Comparison of ENCODE assay signal across 21 mouse cellular contexts in the genomic region with DNA sequence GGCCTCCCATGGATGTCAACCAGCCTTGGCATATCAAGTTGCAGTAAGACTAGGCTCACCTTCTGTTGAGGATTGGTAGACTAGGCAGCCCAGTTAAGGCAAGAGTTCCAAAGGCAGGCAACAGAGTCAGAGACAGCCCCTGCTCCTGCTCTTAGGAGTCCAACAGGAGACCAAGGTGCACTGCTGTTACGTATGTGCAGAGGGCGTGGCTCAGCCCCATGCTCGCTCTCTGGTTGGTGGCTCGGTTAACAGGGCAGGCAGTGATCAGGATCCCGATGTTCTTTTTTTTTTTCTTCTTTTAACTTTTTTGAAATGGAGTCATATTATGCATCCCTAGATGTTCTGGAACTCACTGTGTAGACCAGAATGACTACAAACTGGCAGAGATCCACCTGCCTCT. TPM values are rescaled to one million over a fixed set of nuclear protein-coding genes. Genes with fewer than 3 reads are reported as not detected.
A peak's percentile ranks its signal among the peaks of the same experiment; 100 is the strongest.
DNase-seq lines count a peak whose midpoint lies in the region; ATAC-seq and TF ChIP-seq lines count a peak whose summit lies in the region.
"Had no signal": no experiment of that assay in that cellular context is flagged by ENCODE, and none has a peak within 500 bp of the region (broad histone marks: within the 10 kb centered on the region; RNA-seq: fewer than 3 reads in every experiment).

No protein-coding gene starts in this region.

- H3K4me2 ChIP-seq in liver, embryonic 16.5 days (ENCODE audit: low read depth, low read length): 0 out of 2 replicates have a peak overlapping the region, but pooled peaks have one; percentile 7
- H3K4me2 ChIP-seq in hindbrain, embryonic 16.5 days (ENCODE audit: low read length): no peak overlapping the region
- H3K4me2 ChIP-seq: forebrain, embryonic 12.5 days; hindbrain, embryonic 15.5 days; midbrain, embryonic 11.5 days had no signal

- WGBS in liver, embryonic 16.5 days (ENCODE audit: insufficient replicate concordance): 55% methylated on average over 5 of the region's 5 CpGs
- WGBS in hindbrain, embryonic 16.5 days: 92% methylated on average over 5 of the region's 5 CpGs

- H3K27ac ChIP-seq in layer of hippocampus, adult 2 months: peak overlapping the region; percentile 81; the same call in 1 of the 2 replicates
- H3K27ac ChIP-seq in liver, embryonic 16.5 days (ENCODE audit: low read length): peak overlapping the region; percentile 40; the same call in 1 of the 2 replicates
- H3K27ac ChIP-seq in hindbrain, embryonic 16.5 days (ENCODE audit: low read depth, low read length): no peak overlapping the region
- H3K27ac ChIP-seq: forebrain, embryonic 12.5 days; hindbrain, embryonic 15.5 days had no signal

- H3K9ac ChIP-seq in liver, embryonic 16.5 days (ENCODE audit: low read depth, low read length): no peak overlapping the region
- H3K9ac ChIP-seq in hindbrain, embryonic 16.5 days (ENCODE audit: low read depth, low read length): no peak overlapping the region
- H3K9ac ChIP-seq: forebrain, embryonic 12.5 days; hindbrain, embryonic 15.5 days had no signal

- no peaks in the 10 kb centered on the region for H3K27me3 ChIP-seq in erythroblast, embryonic 14.5 days (ENCODE audit: control insufficient read depth)
- H3K27me3 ChIP-seq in liver, embryonic 16.5 days (ENCODE audit: control insufficient read depth, insufficient read depth, low read depth, low read length): no peaks in the 10 kb centered on the region
- no peaks in the 10 kb centered on the region for H3K27me3 ChIP-seq in hindbrain, embryonic 16.5 days (replicated peaks; ENCODE audit: control insufficient read depth, insufficient read depth, low read length)
- H3K27me3 ChIP-seq: forebrain, embryonic 12.5 days; hindbrain, embryonic 15.5 days had no signal

- H3K4me1 ChIP-seq in erythroblast, embryonic 14.5 days (ENCODE audit: control insufficient read depth): peaks cover 76% of the 10 kb centered on the region
- peaks cover 53% of the 10 kb centered on the region for H3K4me1 ChIP-seq in liver, embryonic 16.5 days (ENCODE audit: control insufficient read depth, low read depth, low read length)
- peaks cover 4% of the 10 kb centered on the region; the same call in 1 of the 2 replicates for H3K4me1 ChIP-seq in hindbrain, embryonic 16.5 days (ENCODE audit: control insufficient read depth, insufficient read depth, low read depth, low read length)
- H3K4me1 ChIP-seq: hindbrain, embryonic 15.5 days had no signal

- DNase-seq in layer of hippocampus, adult 2 months (ENCODE audit: low spot score in 2 of 2): no peak
- no peak for DNase-seq in layer of hippocampus, adult 8-10 months (ENCODE audit: low spot score in 2 of 2)
- peak; percentile 61 to 77 for DNase-seq in spleen, postnatal 4 days (ENCODE audit: low spot score in 2 of 2)
- DNase-seq in gastrocnemius, postnatal 4 days (ENCODE audit: low spot score in 2 of 2): no peak
- DNase-seq: adrenal gland, postnatal 14 days; cerebellum, adult 11 months; cerebellum, adult 9-11 months; gastrocnemius, postnatal 36 days; heart, postnatal 36 days; kidney, postnatal 4 days; lung, postnatal 14 days; thymus, postnatal 36 days had no signal

- ATAC-seq in liver, embryonic 16.5 days (ENCODE audit: low read depth): 0 out of 2 replicates have a peak, but pooled peaks have one; percentile 17
- ATAC-seq in hindbrain, embryonic 16.5 days: no peak
- ATAC-seq: intestine, postnatal 0 days had no signal

- H3K36me3 ChIP-seq in erythroblast, embryonic 14.5 days (ENCODE audit: control insufficient read depth): peaks cover 7% of the 10 kb centered on the region
- H3K36me3 ChIP-seq in liver, embryonic 16.5 days (ENCODE audit: control insufficient read depth, insufficient read depth): no peaks in the 10 kb centered on the region
- no peaks in the 10 kb centered on the region for H3K36me3 ChIP-seq in hindbrain, embryonic 16.5 days (ENCODE audit: control insufficient read depth, insufficient read depth, low read length)
- H3K36me3 ChIP-seq: embryonic facial prominence, embryonic 10.5 days; forebrain, embryonic 12.5 days; hindbrain, embryonic 15.5 days; limb, embryonic 10.5 days had no signal

- no peaks in the 10 kb centered on the region for H3K9me3 ChIP-seq in erythroblast, embryonic 14.5 days (ENCODE audit: control insufficient read depth, low read length)
- no peaks in the 10 kb centered on the region for H3K9me3 ChIP-seq in liver, embryonic 16.5 days (replicated peaks; ENCODE audit: control insufficient read depth, low read length)
- H3K9me3 ChIP-seq in hindbrain, embryonic 16.5 days (ENCODE audit: control insufficient read depth, low read length): no peaks in the 10 kb centered on the region
- H3K9me3 ChIP-seq: embryonic facial prominence, embryonic 10.5 days; forebrain, embryonic 12.5 days; hindbrain, embryonic 15.5 days; limb, embryonic 10.5 days had no signal

- TF ChIP-seq CTCF in layer of hippocampus, adult 2 months (conservative IDR thresholded peaks at IDR 0.05): no peak

- H3K4me3 ChIP-seq in layer of hippocampus, adult 2 months: no peak overlapping the region
- H3K4me3 ChIP-seq in erythroblast, embryonic 14.5 days (replicated peaks): peak overlapping the region; percentile 37
- H3K4me3 ChIP-seq in liver, embryonic 16.5 days (ENCODE audit: low read depth, low read length): no peak overlapping the region
- H3K4me3 ChIP-seq in hindbrain, embryonic 16.5 days (ENCODE audit: low read length): no peak overlapping the region
- H3K4me3 ChIP-seq: embryonic facial prominence, embryonic 10.5 days; forebrain, embryonic 12.5 days; hindbrain, embryonic 15.5 days; limb, embryonic 10.5 days had no signal

RNA-seq across cellular contexts. Expression of gene Slc16a1, which starts 30.5 kb away (rescaled TPM):
- 10 to 100 TPM; 20.8 to 22.0 TPM for total RNA-seq in layer of hippocampus, adult 2 months (2021)
- total RNA-seq in layer of hippocampus, adult 8-10 months (2022): 10 to 100 TPM; 26.6 to 32.9 (median 29.3) TPM
- 12.8 and 18.6 TPM in 2 replicates for polyA plus RNA-seq in erythroblast, embryonic 14.5 days (2012)
- polyA plus RNA-seq in liver, embryonic 16.5 days (2015; fragmentation: Nextera tagmentation; extraction: Ambion mirVana): 87.4 and 87.5 TPM in 2 replicates
- polyA plus RNA-seq in hindbrain, embryonic 16.5 days (2015; fragmentation: Nextera tagmentation; extraction: Ambion mirVana): 12.6 and 12.7 TPM in 2 replicates
- total RNA-seq in gastrocnemius, postnatal 4 days (2021): 10 to 100 TPM; 28.5 to 36.1 TPM

Comparison
In these comparisons a context has a peak if more than half of its experiments do, and no peak if none do; other contexts are left out.
1. DNase-seq: peak in spleen, postnatal 4 days (2 of 2); none in layer of hippocampus, adult 2 months (0 of 2), layer of hippocampus, adult 8-10 months (0 of 2) and gastrocnemius, postnatal 4 days (0 of 2).